Mouse (Mus musculus) cerebellum, adult 2 months (tissue): ENCODE measurements at regions not wholly inside any gene's neighbourhood (a gene's known extent, or its start where the extent isn't known, plus 50 kb on each side); places are given as distances from the start of the nearest gene placed in this dataset.

Experiments used
- CTCF ChIP-seq: fragments of 200-500 bp; IDR thresholded peaks from 2 replicates; pipeline ENCODE4 v1.5.1; 2011; ENCODE audit warnings: low read depth, mild to moderate bottlenecking, control low read depth, low read length, moderate library complexity, borderline replicate concordance; ENCODE audit not compliant: insufficient read depth
- POLR2A ChIP-seq: fragments of 200-500 bp; IDR thresholded peaks from 2 replicates; pipeline ENCODE4 v1.6.1; 2011; ENCODE audit warnings: low read length, control low read depth, borderline replicate concordance; ENCODE audit not compliant: insufficient read depth

DNA sequence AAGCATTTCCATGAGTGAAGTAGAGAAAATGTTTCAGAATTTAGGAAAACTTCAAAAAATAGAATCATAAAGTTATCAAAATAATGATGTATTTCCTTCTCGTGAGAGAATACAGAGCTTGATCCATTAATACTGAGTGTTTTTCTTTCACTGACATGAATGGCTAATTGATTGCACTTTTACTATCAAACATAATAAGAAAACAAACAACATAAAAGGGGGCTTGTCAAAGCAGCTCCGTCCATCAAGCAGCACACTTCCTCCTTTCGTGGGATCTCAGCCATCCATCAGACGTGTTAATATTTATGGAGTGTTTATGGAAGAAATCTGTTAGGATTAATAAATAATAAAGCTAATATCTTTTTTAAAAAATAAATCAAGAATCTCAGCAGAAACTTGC, 130.0 kb upstream of the Tox3 start:
- TF ChIP-seq CTCF (no peak), POLR2A (no peak)
